Mouse (Mus musculus) limb, embryonic 14.5 days (tissue): ENCODE data around the gene Gdf1. TPM values are rescaled to one million over a fixed set of nuclear protein-coding genes. Genes with fewer than 3 reads are reported as not detected.

Experiments
- ATAC-seq: fragments of 200-750 bp; cut with Nextera tagmentation; 2 replicates; pipeline ENCODE4 v1.8.0; 2017; ENCODE audit warnings: low read depth, moderate number of reproducible peaks, moderate TSS enrichment; ENCODE audit not compliant: low FRiP score
- DNase-seq: peaks from one replicate; pipeline ENCODE4 v3.0.0-alpha.2; 2015; ENCODE audit warnings: low spot score
- H3K27ac ChIP-seq: fragments of 300-500 bp; sonication (generic); replicated peaks from 2 replicates; pipeline ENCODE4 v1.5.1; 2014; ENCODE audit warnings: low read depth, mild to moderate bottlenecking, low read length, moderate library complexity, mixed read lengths
- H3K27me3 ChIP-seq: fragments of 300-500 bp; sonication (generic); 2 replicates; pipeline ENCODE4 v1.6.1; 2014; ENCODE audit warnings: low read length, mixed read lengths; ENCODE audit not compliant: control insufficient read depth, insufficient read depth
- H3K36me3 ChIP-seq: fragments of 300-500 bp; sonication (generic); 2 replicates; pipeline ENCODE4 v1.6.1; 2014; ENCODE audit warnings: mild to moderate bottlenecking, low read length, moderate library complexity, mixed read lengths; ENCODE audit not compliant: control insufficient read depth, insufficient read depth
- H3K4me1 ChIP-seq: fragments of 300-500 bp; sonication (generic); 2 replicates; pipeline ENCODE4 v1.6.1; 2014; ENCODE audit warnings: antibody characterized with exemption, low read length, mixed read lengths; ENCODE audit not compliant: control insufficient read depth, insufficient read depth
- H3K4me2 ChIP-seq: fragments of 300-500 bp; sonication (generic); replicated peaks from 2 replicates; pipeline ENCODE4 v1.6.1; 2014; ENCODE audit warnings: low read depth, mild to moderate bottlenecking, low read length, moderate library complexity; ENCODE audit not compliant: severe bottlenecking
- H3K4me3 ChIP-seq: fragments of 300-500 bp; sonication (generic); replicated peaks from 2 replicates; pipeline ENCODE4 v1.5.1; 2014; ENCODE audit warnings: low read length
- H3K9ac ChIP-seq: fragments of 300-500 bp; sonication (generic); 2 replicates; pipeline ENCODE4 v1.6.1; 2014; ENCODE audit warnings: mild to moderate bottlenecking, low read depth, low read length, moderate library complexity; ENCODE audit not compliant: severe bottlenecking
- H3K9me3 ChIP-seq: fragments of 300-500 bp; sonication (generic); 2 replicates; pipeline ENCODE4 v1.6.1; 2016; ENCODE audit warnings: low read length; ENCODE audit not compliant: control insufficient read depth
- POLR2A ChIP-seq: fragments of 200-500 bp; IDR thresholded peaks from 2 replicates; pipeline ENCODE4 v1.8.0; 2012; ENCODE audit warnings: inconsistent platforms, mild to moderate bottlenecking, moderate library complexity, borderline replicate concordance; ENCODE audit not compliant: insufficient read depth, insufficient read length; ENCODE audit errors: extremely low read depth
- WGBS: fragments of 180-500 bp; shearing (Covaris S2); extraction: QIAGEN DNeasy Blood & Tissue Kit; methylation state at CpG from one replicate; pipeline ENCODE4 v1.1.7; 2014; 5-methylcytosine and 5-hydroxymethylcytosine counted together
- polyA plus RNA-seq, 2 experiments: library from polyadenylated mRNA; depleted of rRNA in 1 of 2; stranded (reverse) in 1 of 2; unstranded in 1 of 2; fragments of >200 nt; fragmentation: Nextera tagmentation in 1 of 2; extraction: Ambion mirVana in 1 of 2; gene quantifications; 2 replicates each; pipeline versions ENCODE4 v1.2.1 to v1.2.3; 2012 to 2014

Gene Gdf1
- polyA plus RNA-seq, 2 experiments: 1.2 to 5.4 TPM

DNA sequence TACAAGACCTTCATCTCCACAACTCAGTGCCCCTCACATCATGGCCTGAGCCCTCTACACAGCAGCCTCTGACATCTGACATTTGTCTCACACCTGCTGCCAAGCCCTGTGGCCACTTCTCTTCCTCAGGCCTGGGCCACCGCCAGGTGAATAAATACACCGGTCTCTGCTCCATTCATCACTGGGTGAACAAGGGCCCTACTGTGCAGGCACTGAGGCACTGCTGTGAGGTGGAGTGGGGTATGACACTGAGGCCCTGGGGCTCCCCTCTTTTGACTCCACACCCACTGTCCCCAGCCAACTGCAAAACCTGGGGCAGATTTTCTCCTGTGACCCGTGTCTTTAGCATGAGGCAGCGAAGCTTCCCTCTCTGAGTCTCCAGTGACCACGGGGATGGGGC lies 37.0 kb downstream of the Gdf1 start:
- no peak for TF ChIP-seq POLR2A
- Histone ChIP-seq H3K27ac (no peak overlapping the region), H3K36me3 (no peaks in the 10 kb centered on the region), H3K9me3 (no peaks in the 10 kb centered on the region), H3K4me3 (no peak overlapping the region), H3K4me2 (no peak overlapping the region), H3K9ac (no peak overlapping the region), H3K27me3 (no peaks in the 10 kb centered on the region), H3K4me1 (peaks cover 10% of the 10 kb centered on the region)
- no peak for ATAC-seq
- DNase-seq: no peak
- WGBS: 60% methylated on average over 5 of the region's 5 CpGs

DNA sequence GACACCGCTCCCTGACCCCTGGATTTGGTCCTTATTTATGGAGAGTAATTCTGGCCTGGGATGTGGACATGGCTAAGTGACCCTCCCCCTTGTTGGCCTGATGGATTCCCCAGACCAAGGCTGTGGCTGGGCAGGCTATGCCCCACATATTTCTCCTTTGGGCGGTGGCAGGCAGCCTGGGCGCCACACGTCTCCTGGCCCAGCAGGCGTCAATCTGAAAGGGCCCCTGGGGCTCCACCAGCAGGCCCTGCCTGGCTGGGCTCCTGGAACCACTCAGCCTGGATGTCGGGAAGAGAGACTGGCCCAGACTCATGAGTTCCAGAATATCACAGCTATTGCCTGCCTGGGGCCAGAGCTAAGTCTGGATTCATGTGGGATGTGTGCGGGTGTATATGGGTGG lies 40.9 kb downstream of the Gdf1 start:
- DNase-seq: no peak
- no peak for ATAC-seq
- H3K4me1 ChIP-seq: peaks cover 30% of the 10 kb centered on the region
- 59% methylated on average over 7 of the region's 7 CpGs for WGBS
- H3K4me3 ChIP-seq: no peak overlapping the region
- H3K27ac ChIP-seq: no peak overlapping the region
- H3K36me3 ChIP-seq: no peaks in the 10 kb centered on the region
- no peak overlapping the region for H3K9ac ChIP-seq
- TF ChIP-seq POLR2A: no peak
- H3K4me2 ChIP-seq: no peak overlapping the region
- H3K27me3 ChIP-seq: peaks cover 34% of the 10 kb centered on the region
- no peaks in the 10 kb centered on the region for H3K9me3 ChIP-seq

- DNase-seq: peak; percentile 24
- Histone ChIP-seq H3K9ac (peak overlapping the region; percentile 31; the same call in 1 of the 2 replicates), H3K27me3 (peaks cover 48% of the 10 kb centered on the region), H3K4me2 (no peak overlapping the region), H3K27ac (peak overlapping the region; percentile 67), H3K9me3 (no peaks in the 10 kb centered on the region), H3K36me3 (no peaks in the 10 kb centered on the region), H3K4me1 (peaks cover 36% of the 10 kb centered on the region), H3K4me3 (no peak overlapping the region)
- ATAC-seq: no peak
- 31% methylated on average over 6 of the region's 6 CpGs for WGBS
- no peak for TF ChIP-seq POLR2A
Measured at GRCm38 (mm10) chr8:70371951-70372350, 42.3 kb downstream of the Gdf1 start.

- WGBS: 4% methylated on average over 46 of the region's 47 CpGs
- Histone ChIP-seq H3K9me3 (no peaks in the 10 kb centered on the region), H3K27ac (peak within 1 kb of the TSS; percentile 26; the same call in 1 of the 2 replicates), H3K27me3 (peaks cover 59% of the 10 kb centered on the region), H3K4me3 (peak within 1 kb of the TSS; percentile 38), H3K36me3 (no peaks in the 10 kb centered on the region), H3K4me1 (peaks cover 36% of the 10 kb centered on the region), H3K4me2 (peak within 1 kb of the TSS; percentile 49), H3K9ac (peak within 1 kb of the TSS; percentile 29; the same call in 1 of the 2 replicates)
- TF ChIP-seq POLR2A: no peak
- peak; percentile 10; the same call in 1 of the 2 replicates for ATAC-seq
- peak; percentile 31 for DNase-seq
Measured at GRCm38 (mm10) chr8:70373397-70374317, 44.0 kb downstream of the Gdf1 start, which contains the start of gene Comp. Gene Comp, plus strand, starts transcription at chr8:70373558.

DNA sequence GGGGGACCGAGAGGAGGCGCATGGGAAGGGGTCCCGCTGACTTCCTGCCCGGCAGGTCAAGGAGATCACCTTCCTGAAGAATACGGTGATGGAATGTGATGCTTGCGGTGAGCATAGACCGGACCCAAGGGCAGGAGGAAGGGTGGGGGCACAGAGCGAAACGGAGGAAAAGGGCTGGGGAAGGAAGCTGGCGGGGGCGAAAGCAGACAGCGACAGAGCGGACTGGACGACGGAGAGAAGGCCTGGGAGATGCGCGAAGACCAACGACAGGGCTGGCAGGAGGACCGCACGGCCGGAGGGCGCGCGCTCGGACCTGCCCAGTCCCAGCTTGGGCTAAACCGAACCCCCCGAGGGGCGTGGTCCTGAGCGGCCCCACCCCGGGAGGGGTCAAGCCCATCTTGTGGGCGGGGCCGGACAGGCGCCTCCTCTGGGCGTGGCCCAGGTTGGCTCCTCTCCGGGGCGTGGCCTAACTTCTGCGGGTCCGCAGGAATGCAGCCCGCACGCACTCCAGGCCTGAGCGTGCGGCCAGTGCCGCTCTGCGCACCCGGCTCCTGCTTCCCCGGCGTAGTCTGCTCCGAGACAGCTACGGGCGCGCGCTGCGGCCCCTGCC lies 44.8 kb downstream of the Gdf1 start:
- Histone ChIP-seq H3K27ac (no peak overlapping the region), H3K4me3 (peak overlapping the region; percentile 38), H3K4me2 (peak overlapping the region; percentile 49), H3K4me1 (peaks cover 36% of the 10 kb centered on the region), H3K9ac (peak overlapping the region; percentile 18; the same call in 1 of the 2 replicates), H3K27me3 (peaks cover 59% of the 10 kb centered on the region), H3K36me3 (no peaks in the 10 kb centered on the region), H3K9me3 (no peaks in the 10 kb centered on the region)
- 2% methylated on average over 42 of the region's 53 CpGs for WGBS
- ATAC-seq (peak; percentile 66), DNase-seq (peak; percentile 72)
- TF ChIP-seq POLR2A: no peak
